Mouse (Mus musculus) heart, embryonic 14.5 days (tissue): ENCODE data around the gene Nhsl1. TPM values are rescaled to one million over a fixed set of nuclear protein-coding genes. Genes with fewer than 3 reads are reported as not detected.
"Not testable (repeated sequence)": the region's sequence is repeated elsewhere in the genome, so short reads cannot be mapped to it uniquely, and the experiment has no call there.

Experiments used
- ATAC-seq: fragments of 200-750 bp; cut with Nextera tagmentation; 2 replicates; pipeline ENCODE4 v1.8.0; 2017; ENCODE audit warnings: low read depth, moderate TSS enrichment; ENCODE audit not compliant: insufficient number of reproducible peaks, insufficient read depth, low FRiP score
- H3K27ac ChIP-seq, 2 experiments: fragments of 200-500 bp in 1 of 2; fragments of 300-500 bp in 1 of 2; sonication (generic) in 1 of 2; replicated peaks in 1 of 2; 2 replicates each; pipeline ENCODE4 v1.5.1; 2012 to 2014; ENCODE audit warnings: low read depth in 2 of 2, low read length in 2 of 2, control low read depth in 1 of 2, mild to moderate bottlenecking in 1 of 2, mixed read lengths in 1 of 2; ENCODE audit not compliant: control insufficient read depth in 1 of 2, insufficient read depth in 1 of 2
- H3K27me3 ChIP-seq: fragments of 300-500 bp; sonication (generic); 2 replicates; pipeline ENCODE4 v1.6.1; 2014; ENCODE audit warnings: mild to moderate bottlenecking, low read length, control low read depth; ENCODE audit not compliant: control insufficient read depth, insufficient read depth
- H3K36me3 ChIP-seq: fragments of 300-500 bp; sonication (generic); 2 replicates; pipeline ENCODE4 v1.6.1; 2014; ENCODE audit warnings: mild to moderate bottlenecking, control low read depth, low read length, mixed read lengths; ENCODE audit not compliant: control insufficient read depth, insufficient read depth
- H3K4me1 ChIP-seq, 2 experiments: fragments of 200-500 bp in 1 of 2; fragments of 300-500 bp in 1 of 2; sonication (generic) in 1 of 2; 2 replicates each; pipeline ENCODE4 v1.6.1; 2012 to 2014; ENCODE audit warnings: low read length in 2 of 2, control low read depth in 1 of 2, mixed read lengths in 1 of 2; ENCODE audit not compliant: control insufficient read depth in 2 of 2, insufficient read depth in 2 of 2
- H3K4me2 ChIP-seq: fragments of 300-500 bp; sonication (generic); 2 replicates; pipeline ENCODE4 v1.6.1; 2014; ENCODE audit warnings: mild to moderate bottlenecking, low read length
- H3K4me3 ChIP-seq, 2 experiments: fragments of 200-500 bp in 1 of 2; fragments of 300-500 bp in 1 of 2; sonication (generic) in 1 of 2; 2 replicates each; pipeline ENCODE4 v1.5.1; 2012 to 2014; ENCODE audit warnings: low read length in 2 of 2, mild to moderate bottlenecking in 2 of 2, control low read depth in 1 of 2, low read depth in 1 of 2, moderate library complexity in 1 of 2; ENCODE audit not compliant: control insufficient read depth in 1 of 2, insufficient read depth in 1 of 2
- H3K9ac ChIP-seq: fragments of 300-500 bp; sonication (generic); 2 replicates; pipeline ENCODE4 v1.6.1; 2014; ENCODE audit warnings: mild to moderate bottlenecking, low read length
- H3K9me3 ChIP-seq: fragments of 300-500 bp; sonication (generic); 2 replicates; pipeline ENCODE4 v1.6.1; 2016; ENCODE audit warnings: low read length, control low read depth; ENCODE audit not compliant: control insufficient read depth
- WGBS: fragments of 180-500 bp; shearing (Covaris S2); extraction: QIAGEN DNeasy Blood & Tissue Kit; methylation state at CpG from one replicate; pipeline ENCODE4 v1.1.7; 2014; 5-methylcytosine and 5-hydroxymethylcytosine counted together
- polyA plus RNA-seq: library from polyadenylated mRNA; unstranded; fragments of >200 nt; fragmentation: Nextera tagmentation; extraction: Ambion mirVana; gene quantifications from 2 replicates; pipeline ENCODE4 v1.2.1, GENCODE M21; 2014

Gene Nhsl1
- polyA plus RNA-seq, 1 experiment from 2014 or later, result 19.4 TPM

- H3K9ac ChIP-seq, result peak overlapping the region; percentile 45
- H3K36me3 ChIP-seq, result no peaks in the 10 kb centered on the region
- ATAC-seq, result no peak
- H3K4me2 ChIP-seq, result peak overlapping the region; percentile 72
- WGBS, result 7% methylated on average over 34 of the region's 35 CpGs
- H3K27ac ChIP-seq, result no peak overlapping the region
- no peaks in the 10 kb centered on the region for H3K27me3 ChIP-seq
- H3K4me3 ChIP-seq, result peak overlapping the region; percentile 26 to 40
- peaks cover 2 to 5% of the 10 kb centered on the region in 2 experiments; a peak in 3 of 4 replicates for H3K4me1 ChIP-seq
- no peaks in the 10 kb centered on the region for H3K9me3 ChIP-seq
Observed at GRCm38 (mm10) chr10:18549321-18550216, 230.8 kb downstream of the Nhsl1 start.

DNA sequence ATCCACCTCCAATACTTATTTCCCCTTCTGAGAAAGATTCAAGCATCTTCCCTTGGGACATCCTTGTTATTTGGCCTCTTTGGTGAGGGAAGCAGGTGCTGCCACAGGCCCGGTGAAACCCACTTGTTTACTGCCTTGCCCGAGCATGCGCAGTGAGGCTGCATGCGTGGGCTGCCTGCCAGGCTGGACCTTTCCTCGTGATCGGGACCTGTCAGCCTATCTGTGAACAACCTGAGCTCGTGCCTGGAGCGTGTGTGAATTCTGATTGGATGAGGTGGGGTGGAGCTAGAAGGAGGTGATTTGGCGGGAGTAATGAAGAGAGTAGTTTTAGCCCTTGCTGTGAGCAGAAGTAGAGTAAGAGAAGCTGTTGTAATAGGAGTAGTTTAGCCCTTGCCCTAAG lies 240.3 kb downstream of the Nhsl1 start:
- not testable (repeated sequence) for H3K4me2 ChIP-seq, H3K9me3 ChIP-seq, H3K4me1 ChIP-seq, ATAC-seq, H3K36me3 ChIP-seq, H3K4me3 ChIP-seq, H3K9ac ChIP-seq, H3K27me3 ChIP-seq, H3K27ac ChIP-seq
- WGBS, result 69% methylated on average over 9 of the region's 9 CpGs

DNA sequence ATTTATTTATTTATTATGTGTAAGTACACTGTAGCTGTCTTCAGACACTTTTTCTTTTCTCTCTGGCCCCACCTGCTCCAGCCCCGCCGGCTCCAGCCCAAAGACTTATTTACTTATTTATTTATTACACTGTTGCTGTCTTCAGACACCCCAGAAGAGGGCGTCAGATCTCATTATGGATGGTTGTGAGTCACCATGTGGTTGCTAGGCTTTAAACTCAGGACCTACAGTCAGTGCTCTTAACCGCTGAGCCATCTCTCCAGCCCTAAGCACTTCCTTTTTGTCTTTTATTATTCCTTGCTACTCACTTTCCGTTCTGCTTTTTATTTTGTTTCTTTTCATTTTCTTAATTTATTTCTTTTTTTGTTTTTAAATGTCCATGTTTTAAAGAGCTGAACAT lies 242.7 kb downstream of the Nhsl1 start:
- H3K27ac ChIP-seq, result no peak overlapping the region
- no peak overlapping the region for H3K4me3 ChIP-seq
- H3K27me3 ChIP-seq, result no peaks in the 10 kb centered on the region
- no peaks in the 10 kb centered on the region for H3K4me1 ChIP-seq
- H3K4me2 ChIP-seq, result no peak overlapping the region
- H3K9ac ChIP-seq, result no peak overlapping the region
- no peaks in the 10 kb centered on the region for H3K9me3 ChIP-seq
- H3K36me3 ChIP-seq, result no peaks in the 10 kb centered on the region
- no peak for ATAC-seq
- WGBS, result 50% methylated on average over 5 of the region's 5 CpGs

DNA sequence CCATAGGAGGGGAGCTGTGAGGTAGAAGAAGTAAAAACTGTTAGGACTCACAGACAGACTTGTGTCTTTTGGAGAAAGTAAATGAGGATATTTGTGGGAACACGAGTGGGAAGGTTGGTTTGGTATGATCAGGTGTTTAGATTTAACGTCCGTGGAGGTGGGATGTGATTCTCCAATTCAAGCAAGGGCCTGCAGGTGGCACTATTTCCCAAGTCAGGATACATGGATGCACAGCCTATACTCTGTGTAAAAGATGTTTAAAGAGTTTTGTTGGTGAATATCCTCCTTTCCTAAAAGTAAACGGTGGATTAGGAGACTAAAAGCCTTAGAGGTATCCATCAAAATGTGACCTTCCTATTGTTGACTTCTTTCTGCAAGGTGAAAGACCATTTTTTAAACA lies 244.2 kb downstream of the Nhsl1 start:
- H3K36me3 ChIP-seq, result no peaks in the 10 kb centered on the region
- no peak overlapping the region for H3K4me3 ChIP-seq
- H3K27me3 ChIP-seq, result no peaks in the 10 kb centered on the region
- 2% methylated on average over 4 of the region's 4 CpGs for WGBS
- no peaks in the 10 kb centered on the region for H3K4me1 ChIP-seq
- ATAC-seq, result no peak
- H3K27ac ChIP-seq, result no peak overlapping the region
- no peak overlapping the region for H3K4me2 ChIP-seq
- H3K9ac ChIP-seq, result no peak overlapping the region
- no peaks in the 10 kb centered on the region for H3K9me3 ChIP-seq

GRCm38 (mm10) chr10:18572581-18572980 lies 253.8 kb downstream of the Nhsl1 start:
- H3K27me3 ChIP-seq, result no peaks in the 10 kb centered on the region
- no peak overlapping the region for H3K27ac ChIP-seq
- ATAC-seq, result no peak
- H3K4me3 ChIP-seq, result no peak overlapping the region
- H3K4me2 ChIP-seq, result no peak overlapping the region
- no peaks in the 10 kb centered on the region for H3K36me3 ChIP-seq
- H3K9ac ChIP-seq, result no peak overlapping the region
- H3K4me1 ChIP-seq, result no peaks in the 10 kb centered on the region
- 51% methylated on average over 2 of the region's 2 CpGs for WGBS
- 0 out of 2 replicates have a peak, but pooled peaks cover 5% of the 10 kb centered on the region for H3K9me3 ChIP-seq

Other genes with a start within 250 kb of the Nhsl1 start
- 0.51 and 0.55 TPM in 2 replicates for gene Ect2l, start 108.1 kb upstream of the Nhsl1 start, polyA plus RNA-seq
- 12.1 and 13.0 TPM in 2 replicates for gene Ccdc28a, start 84.0 kb upstream of the Nhsl1 start, polyA plus RNA-seq
- 13.8 and 16.9 TPM in 2 replicates for gene Hebp2, start 227.1 kb downstream of the Nhsl1 start, polyA plus RNA-seq